Mouse (Mus musculus) large intestine, adult 2 months (tissue): Measurements from ENCODE around the gene Fam184a. TPM values are rescaled to one million over a fixed set of nuclear protein-coding genes. Genes with fewer than 3 reads are reported as not detected.
A peak's percentile ranks its signal among the peaks of the same experiment; 100 is the strongest.

Source experiments
- DNase-seq: peaks from one replicate; pipeline ENCODE4 v3.0.0-alpha.2; 2012; ENCODE audit warnings: low read depth, low spot score
- WGBS: fragments of 180-500 bp; shearing (Covaris S2); methylation state at CpG from one replicate; pipeline ENCODE4 v1.1.7; 2018; 5-methylcytosine and 5-hydroxymethylcytosine counted together
- polyA plus RNA-seq: library from polyadenylated mRNA; depleted of rRNA; stranded (reverse); fragments of >200 nt; gene quantifications from 2 replicates; pipeline ENCODE4 v1.2.3, GENCODE M21; 2012; rRNA removed

Fam184a gene
- polyA plus RNA-seq, 1 experiment: 0.12 TPM

- 66% methylated on average over 1 of the region's 1 CpGs for WGBS
- no peak for DNase-seq
Measured at GRCm38 (mm10) chr10:53613955-53614354, 137.0 kb downstream of the Fam184a start.

GRCm38 (mm10) chr10:53612172-53612571 lies 138.8 kb downstream of the Fam184a start:
- no peak for DNase-seq
- WGBS: 82% methylated on average over 1 of the region's 1 CpGs

- no peak for DNase-seq
- 40% methylated on average over 2 of the region's 2 CpGs for WGBS
Measured at GRCm38 (mm10) chr10:53608274-53608673, 142.6 kb downstream of the Fam184a start.

GRCm38 (mm10) chr10:53605328-53605727 lies 145.6 kb downstream of the Fam184a start:
- WGBS: 71% methylated on average over 2 of the region's 2 CpGs
- DNase-seq: no peak

- 32% methylated on average over 5 of the region's 5 CpGs for WGBS
- DNase-seq: no peak
Measured at GRCm38 (mm10) chr10:53598821-53599220, 152.1 kb downstream of the Fam184a start.

- no peak for DNase-seq
- WGBS: 1% methylated on average over 97 of the region's 99 CpGs
Measured at GRCm38 (mm10) chr10:53597121-53597881, 153.6 kb downstream of the Fam184a start.

GRCm38 (mm10) chr10:53596677-53597120 lies 154.2 kb downstream of the Fam184a start, which contains the start of gene Asf1a:
Asf1a (plus strand) TSS chr10:53596757.
- peak; percentile 84 for DNase-seq
- WGBS: under 1% methylated on average over 52 of the region's 52 CpGs

- DNase-seq: no peak
- WGBS: 2% methylated on average over 27 of the region's 27 CpGs
Measured at GRCm38 (mm10) chr10:53595744-53596676, 154.9 kb downstream of the Fam184a start.

- DNase-seq: no peak
- WGBS: 87% methylated on average over 3 of the region's 3 CpGs
Measured at GRCm38 (mm10) chr10:53585777-53586176, 165.1 kb downstream of the Fam184a start.

Other genes with a start within 250 kb of the Fam184a start
- gene Asf1a, start 154.4 kb downstream of the Fam184a start, polyA plus RNA-seq: 4.0 and 4.7 TPM in 2 replicates
- gene Mcm9, start 120.7 kb downstream of the Fam184a start, polyA plus RNA-seq: 2.6 and 3.8 TPM in 2 replicates